Mouse (Mus musculus) kidney, embryonic 15.5 days (tissue): ENCODE measurements around the gene Gm21244. TPM values are rescaled to one million over a fixed set of nuclear protein-coding genes. Genes with fewer than 3 reads are reported as not detected.
"Not testable (repeated sequence)": the region's sequence is repeated elsewhere in the genome, so short reads cannot be mapped to it uniquely, and the experiment has no call there.

ENCODE experiments used
- ATAC-seq: fragments of 200-750 bp; cut with Nextera tagmentation; replicated peaks from 2 replicates; pipeline ENCODE4 v1.8.0; 2017; ENCODE audit warnings: moderate TSS enrichment; ENCODE audit not compliant: low FRiP score
- H3K27ac ChIP-seq: fragments of 300-500 bp; sonication (generic); 2 replicates; pipeline ENCODE4 v1.5.1; 2015; ENCODE audit warnings: mild to moderate bottlenecking, inconsistent platforms
- H3K27me3 ChIP-seq: fragments of 300-500 bp; sonication (generic); 2 replicates; pipeline ENCODE4 v1.6.1; 2015; ENCODE audit warnings: inconsistent platforms
- H3K36me3 ChIP-seq: fragments of 300-500 bp; sonication (generic); 2 replicates; pipeline ENCODE4 v1.6.1; 2015; ENCODE audit warnings: inconsistent platforms
- H3K4me1 ChIP-seq: fragments of 300-500 bp; sonication (generic); 2 replicates; pipeline ENCODE4 v1.6.1; 2015; ENCODE audit warnings: inconsistent platforms
- H3K4me2 ChIP-seq: fragments of 300-500 bp; sonication (generic); 2 replicates; pipeline ENCODE4 v1.6.1; 2015; ENCODE audit warnings: moderate library complexity, mild to moderate bottlenecking, inconsistent platforms
- H3K4me3 ChIP-seq: fragments of 300-500 bp; sonication (generic); replicated peaks from 2 replicates; pipeline ENCODE4 v1.5.1; 2015; ENCODE audit warnings: mild to moderate bottlenecking, inconsistent platforms
- H3K9ac ChIP-seq: fragments of 300-500 bp; sonication (generic); 2 replicates; pipeline ENCODE4 v1.6.1; 2015; ENCODE audit warnings: mild to moderate bottlenecking, inconsistent platforms
- H3K9me3 ChIP-seq: fragments of 300-500 bp; sonication (generic); replicated peaks from 2 replicates; pipeline ENCODE4 v1.6.1; 2016; ENCODE audit warnings: inconsistent platforms
- WGBS: fragments of 180-500 bp; shearing (Covaris S2); methylation state at CpG from one replicate; pipeline ENCODE4 v1.1.7; 2015; ENCODE audit warnings: mixed read lengths; 5-methylcytosine and 5-hydroxymethylcytosine counted together
- polyA plus RNA-seq: library from polyadenylated mRNA; unstranded; fragments of >200 nt; fragmentation: Nextera tagmentation; extraction: Ambion mirVana; gene quantifications from 2 replicates; pipeline ENCODE4 v1.2.1, GENCODE M21; 2015

Gene Gm21244
- polyA plus RNA-seq = not detected in 2 replicates

DNA sequence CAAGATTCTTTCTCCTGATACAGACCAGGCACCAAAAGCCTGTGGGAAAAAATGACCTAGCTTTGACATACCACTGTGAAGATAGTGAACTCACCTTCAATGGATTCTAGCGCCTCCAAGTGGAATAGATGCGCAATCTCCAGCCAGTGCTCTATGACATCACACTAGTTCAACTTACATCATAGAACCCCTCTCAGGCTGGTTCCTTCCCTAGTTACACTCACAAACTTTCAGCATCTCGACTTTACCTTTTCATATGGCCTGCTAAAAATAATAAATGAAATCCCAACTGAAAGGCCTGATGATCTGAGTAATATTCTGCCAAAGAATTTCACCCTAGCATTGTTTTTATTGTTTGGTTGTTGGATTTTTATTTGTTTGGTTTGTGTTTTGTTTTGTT is at the start of gene Gm21244:
Gene Gm21244, minus strand, starts transcription at position 101 of the 400 bp plus-strand sequence.
- not testable (repeated sequence) for H3K9me3 ChIP-seq, H3K27me3 ChIP-seq, H3K4me1 ChIP-seq, H3K4me3 ChIP-seq, ATAC-seq, H3K4me2 ChIP-seq, H3K36me3 ChIP-seq, H3K9ac ChIP-seq, H3K27ac ChIP-seq
- no CpG with 5 or more reads among the region's 3 CpGs for WGBS

Other genes with a start within 250 kb of the Gm21244 start
- gene Gm28998, start 84.5 kb upstream of the Gm21244 start, polyA plus RNA-seq = not detected in 2 replicates
- gene Gm21788, start 235.7 kb upstream of the Gm21244 start, polyA plus RNA-seq = not detected in 2 replicates